Mouse (Mus musculus) limb, embryonic 10.5 days (tissue): ENCODE data around the gene Nup107. TPM values are rescaled to one million over a fixed set of nuclear protein-coding genes. Genes with fewer than 3 reads are reported as not detected.

Experiments
- DNase-seq: peaks from one replicate; pipeline ENCODE4 v3.0.0-alpha.2; 2017; ENCODE audit warnings: low spot score
- H3K27ac ChIP-seq: fragments of 300-500 bp; sonication (generic); 2 replicates; pipeline ENCODE4 v1.5.1; 2016; ENCODE audit warnings: mild to moderate bottlenecking
- H3K27me3 ChIP-seq: fragments of 300-500 bp; sonication (generic); 2 replicates; pipeline ENCODE4 v1.6.1; 2016; ENCODE audit warnings: low read depth, mild to moderate bottlenecking; ENCODE audit not compliant: poor library complexity, severe bottlenecking
- H3K36me3 ChIP-seq: fragments of 300-500 bp; sonication (generic); 2 replicates; pipeline ENCODE4 v1.6.1; 2016; ENCODE audit warnings: mild to moderate bottlenecking, moderate library complexity
- H3K4me1 ChIP-seq: fragments of 300-500 bp; sonication (generic); 2 replicates; pipeline ENCODE4 v1.6.1; 2016
- H3K4me3 ChIP-seq: fragments of 300-500 bp; sonication (generic); 2 replicates; pipeline ENCODE4 v1.5.1; 2016; ENCODE audit warnings: mild to moderate bottlenecking, moderate library complexity
- H3K9me3 ChIP-seq: fragments of 300-500 bp; sonication (generic); replicated peaks from 2 replicates; pipeline ENCODE4 v1.6.1; 2016; ENCODE audit warnings: mild to moderate bottlenecking
- WGBS: fragments of 180-500 bp; shearing (Covaris S2); methylation state at CpG from one replicate; pipeline ENCODE4 v1.1.7; 2016; 5-methylcytosine and 5-hydroxymethylcytosine counted together
- polyA plus RNA-seq: library from polyadenylated mRNA; unstranded; fragments of >200 nt; fragmentation: Nextera tagmentation; extraction: Ambion mirVana; gene quantifications from 2 replicates; pipeline ENCODE4 v1.2.1, GENCODE M21; 2016

The Nup107 gene
- polyA plus RNA-seq: 109 and 111 TPM in 2 replicates

- WGBS: under 1% methylated on average over 75 of the region's 75 CpGs
- peak within 1 kb of the TSS; percentile 86 for H3K27ac ChIP-seq
- peak; percentile 100 for DNase-seq
- H3K27me3 ChIP-seq: no peaks in the 10 kb centered on the region
- H3K4me1 ChIP-seq: peaks cover 21% of the 10 kb centered on the region
- peak within 1 kb of the TSS; percentile 70 for H3K4me3 ChIP-seq
- no peaks in the 10 kb centered on the region for H3K9me3 ChIP-seq
- H3K36me3 ChIP-seq: peaks cover 30% of the 10 kb centered on the region
These were observed at the start of gene Nup107 for GRCm38 (mm10) chr10:117792141-117793091. Nup107 (minus strand) TSS chr10:117792705.

- 80% methylated on average over 1 of the region's 1 CpGs for WGBS
- no peaks in the 10 kb centered on the region for H3K27me3 ChIP-seq
- H3K36me3 ChIP-seq: peaks cover 5% of the 10 kb centered on the region; the same call in 1 of the 2 replicates
- no peak overlapping the region for H3K4me3 ChIP-seq
- no peaks in the 10 kb centered on the region for H3K9me3 ChIP-seq
- no peak for DNase-seq
- no peak overlapping the region for H3K27ac ChIP-seq
- H3K4me1 ChIP-seq: peaks cover 13% of the 10 kb centered on the region
These were observed 49.3 kb upstream of the Nup107 start for GRCm38 (mm10) chr10:117841765-117842164.

GRCm38 (mm10) chr10:117840431-117840995 is 48.0 kb upstream of the Nup107 start:
- H3K4me3 ChIP-seq: no peak overlapping the region
- no peaks in the 10 kb centered on the region for H3K9me3 ChIP-seq
- H3K36me3 ChIP-seq: peaks cover 5% of the 10 kb centered on the region; the same call in 1 of the 2 replicates
- peaks cover 10% of the 10 kb centered on the region for H3K4me1 ChIP-seq
- WGBS: 84% methylated on average over 5 of the region's 5 CpGs
- no peak for DNase-seq
- no peak overlapping the region for H3K27ac ChIP-seq
- no peaks in the 10 kb centered on the region for H3K27me3 ChIP-seq

- Histone ChIP-seq H3K27ac (no peak overlapping the region), H3K4me1 (peaks cover 13% of the 10 kb centered on the region), H3K27me3 (no peaks in the 10 kb centered on the region), H3K9me3 (no peaks in the 10 kb centered on the region), H3K36me3 (peaks cover 5% of the 10 kb centered on the region; the same call in 1 of the 2 replicates), H3K4me3 (no peak overlapping the region)
- no peak for DNase-seq
- WGBS: 99% methylated on average over 3 of the region's 3 CpGs
These were observed 47.2 kb upstream of the Nup107 start for GRCm38 (mm10) chr10:117839737-117840136.

GRCm38 (mm10) chr10:117838924-117839323 is 46.4 kb upstream of the Nup107 start:
- DNase-seq: no peak
- Histone ChIP-seq H3K27ac (no peak overlapping the region), H3K36me3 (peaks cover 5% of the 10 kb centered on the region; the same call in 1 of the 2 replicates), H3K27me3 (no peaks in the 10 kb centered on the region), H3K4me1 (peaks cover 7% of the 10 kb centered on the region; the same call in 1 of the 2 replicates), H3K9me3 (no peaks in the 10 kb centered on the region), H3K4me3 (no peak overlapping the region)
- WGBS: 93% methylated on average over 3 of the region's 3 CpGs

- H3K27ac ChIP-seq: no peak overlapping the region
- no peaks in the 10 kb centered on the region for H3K27me3 ChIP-seq
- H3K4me3 ChIP-seq: no peak overlapping the region
- peaks cover 5% of the 10 kb centered on the region; the same call in 1 of the 2 replicates for H3K36me3 ChIP-seq
- H3K4me1 ChIP-seq: peaks cover 3% of the 10 kb centered on the region; the same call in 1 of the 2 replicates
- H3K9me3 ChIP-seq: no peaks in the 10 kb centered on the region
- 83% methylated on average over 2 of the region's 2 CpGs for WGBS
- DNase-seq: no peak
These were observed 43.8 kb upstream of the Nup107 start for GRCm38 (mm10) chr10:117836354-117836753.

GRCm38 (mm10) chr10:117835453-117835852 is 42.9 kb upstream of the Nup107 start:
- 52% methylated on average over 5 of the region's 5 CpGs for WGBS
- H3K27me3 ChIP-seq: no peaks in the 10 kb centered on the region

GRCm38 (mm10) chr10:117830797-117831196 is 38.3 kb upstream of the Nup107 start:
- H3K36me3 ChIP-seq: no peaks in the 10 kb centered on the region
- H3K27me3 ChIP-seq: no peaks in the 10 kb centered on the region
- H3K27ac ChIP-seq: no peak overlapping the region
- H3K9me3 ChIP-seq: no peaks in the 10 kb centered on the region
- H3K4me1 ChIP-seq: peaks cover 3% of the 10 kb centered on the region; the same call in 1 of the 2 replicates
- DNase-seq: no peak
- 90% methylated on average over 3 of the region's 3 CpGs for WGBS
- no peak overlapping the region for H3K4me3 ChIP-seq

More at GRCm38 (mm10) chr10:117835453-117835852, 42.9 kb upstream of the Nup107 start:
- Histone ChIP-seq H3K4me3 (no peak overlapping the region), H3K27ac (no peak overlapping the region), H3K36me3 (peaks cover 5% of the 10 kb centered on the region; the same call in 1 of the 2 replicates), H3K4me1 (peaks cover 3% of the 10 kb centered on the region; the same call in 1 of the 2 replicates), H3K9me3 (no peaks in the 10 kb centered on the region)
- no peak for DNase-seq

- H3K4me3 ChIP-seq: no peak overlapping the region
- 92% methylated on average over 7 of the region's 7 CpGs for WGBS
- H3K27ac ChIP-seq: no peak overlapping the region
- DNase-seq: no peak
- H3K4me1 ChIP-seq: no peaks in the 10 kb centered on the region
- no peaks in the 10 kb centered on the region for H3K27me3 ChIP-seq
- H3K9me3 ChIP-seq: no peaks in the 10 kb centered on the region
- 0 out of 2 replicates have a peak, but pooled peaks cover 2% of the 10 kb centered on the region for H3K36me3 ChIP-seq
These were observed 37.1 kb upstream of the Nup107 start for GRCm38 (mm10) chr10:117829472-117830155.

GRCm38 (mm10) chr10:117829022-117829421 is 36.5 kb upstream of the Nup107 start:
- H3K4me1 ChIP-seq: no peaks in the 10 kb centered on the region
- 0 out of 2 replicates have a peak, but pooled peaks cover 8% of the 10 kb centered on the region for H3K36me3 ChIP-seq
- no peak overlapping the region for H3K27ac ChIP-seq
- no peak for DNase-seq
- no peaks in the 10 kb centered on the region for H3K9me3 ChIP-seq
- no peaks in the 10 kb centered on the region for H3K27me3 ChIP-seq
- H3K4me3 ChIP-seq: no peak overlapping the region
- 85% methylated on average over 4 of the region's 4 CpGs for WGBS

GRCm38 (mm10) chr10:117828536-117828935 is 36.0 kb upstream of the Nup107 start:
- Histone ChIP-seq H3K27me3 (no peaks in the 10 kb centered on the region), H3K9me3 (no peaks in the 10 kb centered on the region), H3K36me3 (peaks cover 13% of the 10 kb centered on the region), H3K27ac (no peak overlapping the region), H3K4me1 (no peaks in the 10 kb centered on the region), H3K4me3 (no peak overlapping the region)
- 74% methylated on average over 4 of the region's 4 CpGs for WGBS
- DNase-seq: no peak

- DNase-seq: no peak
- H3K4me3 ChIP-seq: no peak overlapping the region
- H3K27me3 ChIP-seq: no peaks in the 10 kb centered on the region
- H3K27ac ChIP-seq: no peak overlapping the region
- H3K36me3 ChIP-seq: peaks cover 52% of the 10 kb centered on the region
- WGBS: 87% methylated on average over 4 of the region's 4 CpGs
- no peaks in the 10 kb centered on the region for H3K4me1 ChIP-seq
- H3K9me3 ChIP-seq: no peaks in the 10 kb centered on the region
These were observed 32.1 kb upstream of the Nup107 start for GRCm38 (mm10) chr10:117824647-117825046.
